Mouse (Mus musculus) testis, postnatal 14 days (tissue): ENCODE results near the gene Ly6g6d.

Experiments
- DNase-seq: peaks from one replicate; pipeline ENCODE4 v3.0.0; 2021; ENCODE audit warnings: low spot score

Gene Ly6g6d

DNA sequence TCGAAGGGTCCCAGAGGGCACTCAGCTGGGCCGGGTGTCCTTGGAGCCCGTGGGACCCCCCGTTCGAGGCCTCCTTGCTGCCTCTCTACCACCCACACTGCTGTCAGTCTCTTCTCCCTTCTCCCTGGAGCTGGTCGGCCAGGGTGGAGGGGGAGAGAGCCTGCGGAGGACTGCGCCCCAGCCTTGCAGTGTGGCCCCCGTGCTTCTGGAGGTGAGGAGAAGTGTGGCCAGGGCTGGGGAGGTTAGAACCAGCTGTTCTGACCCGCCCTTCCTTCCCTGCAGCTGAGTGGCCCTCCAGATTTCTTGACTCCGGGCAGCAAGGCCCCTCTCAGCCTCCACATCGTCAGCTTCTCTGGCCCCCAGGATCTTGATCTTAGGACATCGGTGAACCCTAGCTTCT is 53.6 kb downstream of the Ly6g6d start:
- no peak for DNase-seq

- DNase-seq: no peak
Measured at GRCm38 (mm10) chr17:35023756-35024155, 54.1 kb downstream of the Ly6g6d start.

DNA sequence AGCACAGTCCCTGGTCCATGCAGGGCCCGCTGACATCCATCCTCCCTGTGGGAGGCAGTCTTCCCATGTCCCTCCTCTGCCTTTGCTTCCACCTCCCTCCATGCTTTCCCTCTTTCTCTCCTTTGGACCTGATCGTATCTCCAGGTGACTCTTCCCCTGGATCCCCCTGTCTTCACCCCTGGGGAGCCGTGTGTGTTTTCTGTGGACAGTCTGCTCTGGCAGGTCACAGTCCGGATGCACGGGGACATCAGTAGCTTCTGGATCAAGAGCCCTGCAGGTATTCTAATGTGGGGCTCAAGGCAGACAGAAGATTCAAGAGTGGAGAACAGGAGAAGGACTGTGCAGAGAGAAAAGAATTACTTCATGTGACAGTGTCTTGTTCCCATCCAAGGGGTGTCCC is 54.6 kb downstream of the Ly6g6d start:
- DNase-seq: no peak

DNA sequence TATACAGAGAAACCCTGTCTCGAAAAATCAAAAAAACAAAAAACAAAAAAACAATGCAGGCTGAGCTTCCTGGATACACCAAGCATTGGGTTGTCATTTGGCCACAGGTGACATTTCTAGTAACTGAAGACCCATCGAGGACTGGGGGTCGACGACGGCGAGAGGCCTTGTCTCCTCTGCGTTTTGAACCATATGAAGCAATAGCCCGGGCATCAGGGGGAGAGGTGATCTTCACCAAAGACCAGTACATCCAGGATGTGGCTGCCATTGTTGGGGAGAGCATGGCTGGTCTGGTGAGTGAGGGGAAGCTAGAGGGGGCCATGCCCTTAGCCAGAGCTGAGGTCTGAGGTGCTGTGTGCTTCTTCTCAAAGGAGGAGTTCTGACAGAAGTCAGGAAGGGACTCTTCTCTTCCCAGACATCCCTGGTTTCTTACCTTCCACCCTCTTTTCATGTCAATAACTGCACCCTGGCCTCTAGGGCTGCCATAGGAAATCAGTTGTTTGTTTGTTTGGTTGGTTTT is 55.3 kb downstream of the Ly6g6d start:
- no peak for DNase-seq

- DNase-seq: no peak
Measured at GRCm38 (mm10) chr17:35021842-35022477, 55.9 kb downstream of the Ly6g6d start.
